Mouse (Mus musculus): ENCODE measurements around the gene Snx27.
A peak's percentile ranks its signal among the peaks of the same experiment; 100 is the strongest.

Snx27 gene

DNA sequence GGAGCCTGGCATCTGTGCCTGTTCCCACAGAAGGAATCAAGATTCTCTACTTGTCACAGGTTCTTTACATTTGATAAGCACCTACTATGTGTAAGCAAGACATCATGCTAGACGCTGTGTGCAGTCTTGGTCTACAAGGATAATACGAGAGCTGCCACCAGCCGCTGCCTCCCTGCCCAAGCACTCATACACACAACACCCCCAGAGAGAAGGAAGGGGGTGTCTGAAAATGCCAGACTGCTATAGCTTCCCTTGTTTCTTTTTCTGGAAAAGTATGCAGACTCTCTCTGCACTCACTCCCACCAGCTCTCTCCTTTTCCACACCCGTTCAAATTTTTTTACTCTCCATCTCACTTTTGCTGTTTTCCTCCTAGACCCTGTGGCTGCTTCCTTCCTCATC is 105.1 kb downstream of the Snx27 start:
- DNase-seq (ENCODE audit: low spot score), result no peak

GRCm38 (mm10) chr3:94476301-94477035 is 106.0 kb downstream of the Snx27 start:
- no peak for DNase-seq (ENCODE audit: low spot score)

GRCm38 (mm10) chr3:94473567-94474232 is 108.8 kb downstream of the Snx27 start:
- no peak for DNase-seq (ENCODE audit: low spot score)

- DNase-seq (ENCODE audit: low spot score), result no peak
Observed at GRCm38 (mm10) chr3:94473115-94473505, 109.4 kb downstream of the Snx27 start.

- DNase-seq (ENCODE audit: low spot score), result peak; percentile 38
Observed at GRCm38 (mm10) chr3:94472447-94473114, 109.9 kb downstream of the Snx27 start.

DNA sequence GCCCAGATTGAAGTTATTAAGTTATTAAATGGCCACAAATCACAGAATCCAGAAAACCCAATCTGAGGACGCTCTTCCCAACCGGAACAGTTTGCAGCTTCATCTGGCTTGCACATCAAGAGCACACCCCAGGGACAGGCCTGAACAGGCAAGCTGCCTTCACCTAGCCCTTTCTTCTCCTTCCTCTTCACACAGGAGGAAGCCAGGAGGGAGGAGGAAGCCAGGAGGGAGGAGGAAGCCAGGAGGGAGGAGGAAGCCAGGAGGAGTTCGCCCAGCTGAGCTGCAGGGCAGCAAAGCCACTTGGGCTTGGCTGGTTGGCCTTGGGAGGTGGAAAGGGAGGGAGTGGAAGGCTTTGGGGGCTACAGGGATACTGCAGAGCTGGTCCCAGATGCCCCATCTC is 113.6 kb downstream of the Snx27 start:
- no peak for DNase-seq (ENCODE audit: low spot score)

DNA sequence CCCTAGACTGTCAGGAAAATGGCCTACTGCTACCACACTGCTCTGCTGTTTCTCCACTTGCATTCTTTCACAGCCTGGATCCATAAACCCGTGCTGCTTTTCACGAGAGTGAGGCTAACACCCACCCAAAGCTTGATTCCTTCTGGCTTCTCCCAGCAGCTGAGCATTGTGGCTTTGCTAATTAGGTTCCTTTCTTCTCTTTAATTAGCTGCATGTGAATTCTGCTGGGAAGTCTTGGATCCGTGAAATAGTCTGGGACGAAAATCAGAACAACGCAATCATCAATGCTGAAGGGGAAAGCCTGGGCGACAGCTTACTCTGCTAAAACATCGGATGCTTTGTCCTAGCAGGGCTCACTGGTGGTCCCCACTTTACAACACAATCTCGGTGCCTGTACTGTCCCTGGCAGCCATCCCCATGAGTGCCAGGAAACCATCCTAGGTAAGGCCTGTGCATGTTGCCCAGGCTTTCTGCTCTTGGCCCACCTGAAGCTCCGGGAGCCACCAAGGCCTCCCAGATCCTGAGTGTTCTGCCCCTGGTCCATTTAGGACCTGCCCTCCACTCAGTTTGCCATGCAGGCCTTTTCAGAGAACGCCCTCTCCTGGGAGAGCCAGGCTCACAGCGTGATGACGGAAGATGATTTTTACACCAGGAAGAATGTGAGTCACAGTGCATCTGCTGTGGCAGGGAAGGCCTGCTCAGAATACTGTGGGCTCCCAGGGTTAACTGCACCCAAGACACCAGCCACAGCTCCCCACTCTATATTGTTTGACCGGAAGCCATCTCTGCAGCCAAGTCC is 116.7 kb downstream of the Snx27 start:
- DNase-seq (ENCODE audit: low spot score), result no peak

- DNase-seq (ENCODE audit: low spot score), result no peak
Observed at GRCm38 (mm10) chr3:94463926-94464578, 118.5 kb downstream of the Snx27 start.

GRCm38 (mm10) chr3:94459834-94460233 is 122.7 kb downstream of the Snx27 start:
- DNase-seq (ENCODE audit: low spot score), result no peak

DNA sequence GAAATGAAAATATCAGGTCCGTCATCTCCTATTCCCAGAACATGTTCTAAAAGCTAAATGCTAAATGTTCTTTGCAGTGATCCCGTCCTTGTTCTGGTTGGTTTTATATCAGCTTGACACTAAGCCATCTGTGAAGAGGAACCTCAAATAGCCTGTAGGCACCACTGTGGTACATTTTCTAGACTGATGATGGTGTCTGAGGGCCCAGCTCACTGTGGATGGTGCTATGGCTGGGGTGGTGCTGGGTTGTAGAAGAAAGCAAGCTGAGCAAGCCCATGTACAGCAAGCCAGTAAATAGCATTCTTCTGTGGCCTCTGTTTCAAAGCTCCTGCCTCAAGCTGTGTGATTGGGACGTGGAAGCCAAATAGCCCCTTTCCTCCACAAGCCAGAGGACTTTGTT is 125.5 kb downstream of the Snx27 start:
- DNase-seq (ENCODE audit: low spot score), result no peak

- DNase-seq (ENCODE audit: low spot score), result peak; percentile 59
Observed at GRCm38 (mm10) chr3:94456529-94457000, 126.0 kb downstream of the Snx27 start.

GRCm38 (mm10) chr3:94449377-94449776 is 133.1 kb downstream of the Snx27 start:
- DNase-seq (ENCODE audit: low spot score), result no peak

Measured in testis, postnatal 14 days (tissue).